Mouse (Mus musculus) neural tube, embryonic 14.5 days (tissue): ENCODE data around the gene Atxn7l1. TPM values are rescaled to one million over a fixed set of nuclear protein-coding genes. Genes with fewer than 3 reads are reported as not detected.

ENCODE experiments used
- ATAC-seq: fragments of 200-750 bp; cut with Nextera tagmentation; 2 replicates; pipeline ENCODE4 v1.8.0; 2017; ENCODE audit warnings: low read depth, mild to moderate bottlenecking, moderate TSS enrichment, moderate library complexity
- H3K27ac ChIP-seq: fragments of 300-500 bp; sonication (generic); 2 replicates; pipeline ENCODE4 v1.5.1; 2014; ENCODE audit warnings: low read depth, mild to moderate bottlenecking, control low read depth, low read length, moderate library complexity, mixed read lengths
- H3K27me3 ChIP-seq: fragments of 300-500 bp; sonication (generic); 2 replicates; pipeline ENCODE4 v1.6.1; 2014; ENCODE audit warnings: low read length; ENCODE audit not compliant: control insufficient read depth, insufficient read depth
- H3K36me3 ChIP-seq: fragments of 300-500 bp; sonication (generic); 2 replicates; pipeline ENCODE4 v1.6.1; 2014; ENCODE audit warnings: low read length, mixed read lengths; ENCODE audit not compliant: control insufficient read depth, insufficient read depth
- H3K4me1 ChIP-seq: fragments of 300-500 bp; sonication (generic); 2 replicates; pipeline ENCODE4 v1.6.1; 2014; ENCODE audit warnings: low read length; ENCODE audit not compliant: control insufficient read depth, insufficient read depth
- H3K4me2 ChIP-seq: fragments of 300-500 bp; sonication (generic); 2 replicates; pipeline ENCODE4 v1.6.1; 2014; ENCODE audit warnings: mild to moderate bottlenecking, low read depth, low read length, control low read depth
- H3K4me3 ChIP-seq: fragments of 300-500 bp; sonication (generic); 2 replicates; pipeline ENCODE4 v1.5.1; 2014; ENCODE audit warnings: low read depth, low read length, control low read depth, mixed read lengths
- H3K9ac ChIP-seq: fragments of 300-500 bp; sonication (generic); replicated peaks from 2 replicates; pipeline ENCODE4 v1.6.1; 2014; ENCODE audit warnings: low read depth, mild to moderate bottlenecking, control low read depth, low read length, mixed read lengths
- H3K9me3 ChIP-seq: fragments of 300-500 bp; sonication (generic); 2 replicates; pipeline ENCODE4 v1.6.1; 2016; ENCODE audit warnings: low read length; ENCODE audit not compliant: control insufficient read depth
- WGBS: fragments of 180-500 bp; shearing (Covaris S2); extraction: QIAGEN DNeasy Blood & Tissue Kit; methylation state at CpG from one replicate; pipeline ENCODE4 v1.1.7; 2014; 5-methylcytosine and 5-hydroxymethylcytosine counted together
- polyA plus RNA-seq: library from polyadenylated mRNA; unstranded; fragments of >200 nt; fragmentation: Nextera tagmentation; extraction: Ambion mirVana; gene quantifications from 2 replicates; pipeline ENCODE4 v1.2.1, GENCODE M21; 2014

The Atxn7l1 gene
- polyA plus RNA-seq, 1 experiment from 2014 or later = 35.1 TPM

DNA sequence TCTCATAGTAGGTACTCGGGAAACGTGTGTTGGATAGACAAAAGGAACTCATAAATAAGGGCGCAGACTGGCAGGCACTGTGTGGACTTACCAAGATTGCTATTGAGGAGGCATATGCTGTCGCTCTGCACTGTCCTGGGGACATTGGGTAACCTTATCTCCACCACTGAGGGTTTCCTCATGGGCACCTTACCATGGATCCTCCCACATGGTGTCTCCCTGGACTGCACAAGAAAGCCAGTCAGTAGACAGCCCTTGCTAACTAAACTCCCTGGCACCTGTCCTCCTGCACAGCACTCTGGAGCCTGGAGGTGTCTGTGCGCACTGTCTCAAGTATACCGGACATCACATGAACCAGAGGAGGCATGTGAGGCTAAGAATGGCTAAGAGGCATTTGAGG is 108.9 kb downstream of the Atxn7l1 start:
- H3K9me3 ChIP-seq = no peaks in the 10 kb centered on the region
- H3K4me1 ChIP-seq = peaks cover 10% of the 10 kb centered on the region
- 89% methylated on average over 6 of the region's 6 CpGs for WGBS
- H3K4me2 ChIP-seq = no peak overlapping the region
- no peaks in the 10 kb centered on the region for H3K36me3 ChIP-seq
- no peak overlapping the region for H3K27ac ChIP-seq
- H3K9ac ChIP-seq = no peak overlapping the region
- H3K27me3 ChIP-seq = no peaks in the 10 kb centered on the region
- ATAC-seq = no peak
- no peak overlapping the region for H3K4me3 ChIP-seq

DNA sequence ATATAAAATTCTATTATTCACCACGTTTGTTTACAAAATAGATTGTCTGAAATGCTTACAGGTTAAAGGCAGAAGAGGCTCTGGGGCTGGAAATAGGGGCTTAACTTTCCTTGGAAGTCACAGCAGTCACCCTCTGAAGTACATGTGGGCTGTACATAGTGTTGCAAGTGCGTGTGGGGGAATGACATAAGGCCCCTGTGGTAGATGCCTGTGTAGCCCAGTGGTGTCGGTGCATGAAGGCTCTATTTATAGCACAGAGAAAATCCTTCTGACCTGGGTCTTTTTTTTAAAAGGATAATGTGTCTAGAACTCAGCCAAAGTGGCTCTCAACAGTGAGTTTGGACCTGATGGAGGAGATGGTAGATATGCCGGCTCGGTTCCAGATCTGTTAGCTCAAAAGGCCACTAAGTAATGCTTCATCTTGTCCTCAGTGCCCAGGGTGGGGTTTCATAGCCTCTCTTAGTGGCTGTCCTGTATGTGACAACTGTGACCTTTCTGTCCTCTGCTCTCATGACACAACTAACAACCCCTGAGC is 111.6 kb downstream of the Atxn7l1 start:
- WGBS = 91% methylated on average over 5 of the region's 5 CpGs
- H3K36me3 ChIP-seq = no peaks in the 10 kb centered on the region
- no peaks in the 10 kb centered on the region for H3K27me3 ChIP-seq
- no peak overlapping the region for H3K9ac ChIP-seq
- no peak overlapping the region for H3K4me2 ChIP-seq
- no peak overlapping the region for H3K27ac ChIP-seq
- no peaks in the 10 kb centered on the region for H3K9me3 ChIP-seq
- H3K4me3 ChIP-seq = no peak overlapping the region
- ATAC-seq = no peak
- no peaks in the 10 kb centered on the region for H3K4me1 ChIP-seq

DNA sequence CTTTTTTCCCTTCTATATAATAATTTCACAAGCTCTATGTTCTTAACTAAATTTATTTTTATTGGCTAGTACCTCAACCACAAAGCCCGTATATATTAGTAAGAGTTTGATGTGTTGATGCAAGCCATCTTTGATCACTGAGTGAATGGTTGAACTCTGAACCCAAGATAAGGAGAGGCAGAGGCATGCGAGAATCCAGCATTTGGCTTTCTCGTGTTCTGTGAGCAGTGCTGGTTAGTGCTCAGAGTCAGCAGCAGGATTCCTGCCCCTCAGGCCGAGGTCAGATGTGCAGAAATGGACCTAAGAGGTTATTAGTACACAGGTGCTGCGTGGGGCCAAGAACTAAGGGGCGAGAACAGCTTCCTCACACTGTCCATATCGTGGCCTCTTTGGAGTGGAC is 113.1 kb downstream of the Atxn7l1 start:
- Histone ChIP-seq H3K9me3 (no peaks in the 10 kb centered on the region), H3K9ac (no peak overlapping the region), H3K4me3 (no peak overlapping the region), H3K27ac (no peak overlapping the region), H3K27me3 (no peaks in the 10 kb centered on the region), H3K4me2 (no peak overlapping the region), H3K36me3 (no peaks in the 10 kb centered on the region), H3K4me1 (no peaks in the 10 kb centered on the region)
- 91% methylated on average over 7 of the region's 7 CpGs for WGBS
- ATAC-seq = no peak

DNA sequence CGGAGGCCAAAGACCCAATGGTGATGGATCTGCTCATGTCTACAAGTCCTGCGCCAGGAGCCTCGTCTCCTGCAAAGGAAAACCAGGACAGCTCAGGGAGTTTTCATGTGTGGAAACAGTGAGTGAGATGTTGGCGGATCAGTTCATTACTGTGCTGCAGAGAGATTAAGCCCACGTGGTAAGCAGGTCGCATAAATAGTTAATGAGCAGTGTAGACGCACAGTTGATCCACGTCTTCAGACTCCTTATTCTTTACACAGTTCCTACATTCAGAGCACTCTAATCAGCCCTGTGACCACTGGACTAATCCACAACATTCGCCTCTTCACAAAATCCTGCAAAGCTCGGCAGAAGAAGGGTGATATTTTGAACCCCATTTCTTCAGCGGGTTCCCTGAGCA is 118.4 kb downstream of the Atxn7l1 start:
- Histone ChIP-seq H3K4me2 (no peak overlapping the region), H3K9me3 (no peaks in the 10 kb centered on the region), H3K4me3 (no peak overlapping the region), H3K36me3 (no peaks in the 10 kb centered on the region), H3K9ac (no peak overlapping the region), H3K27ac (no peak overlapping the region), H3K27me3 (no peaks in the 10 kb centered on the region), H3K4me1 (no peaks in the 10 kb centered on the region)
- 85% methylated on average over 11 of the region's 11 CpGs for WGBS
- ATAC-seq = 0 out of 2 replicates have a peak, but pooled peaks have one; percentile 28

DNA sequence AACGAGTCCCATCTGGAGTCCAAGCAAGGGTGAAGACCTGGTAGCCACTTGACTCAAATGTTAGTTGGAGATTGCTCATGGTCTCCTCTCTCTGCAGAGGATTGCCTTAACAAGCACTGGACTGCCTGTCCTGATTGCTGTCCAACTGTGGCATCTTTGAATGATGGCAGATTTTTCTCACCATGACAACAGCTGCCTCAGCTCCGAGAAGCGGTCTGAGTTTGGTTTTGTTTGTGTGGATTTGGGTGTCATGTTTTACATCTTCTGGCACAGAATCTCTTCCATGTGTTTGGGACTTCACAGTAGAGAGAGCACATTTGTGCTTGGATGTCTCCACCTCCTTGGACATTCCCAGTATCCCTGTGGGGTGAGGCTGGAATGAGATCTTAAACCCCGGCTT is 120.5 kb downstream of the Atxn7l1 start:
- no peak for ATAC-seq
- no peaks in the 10 kb centered on the region for H3K36me3 ChIP-seq

DNA sequence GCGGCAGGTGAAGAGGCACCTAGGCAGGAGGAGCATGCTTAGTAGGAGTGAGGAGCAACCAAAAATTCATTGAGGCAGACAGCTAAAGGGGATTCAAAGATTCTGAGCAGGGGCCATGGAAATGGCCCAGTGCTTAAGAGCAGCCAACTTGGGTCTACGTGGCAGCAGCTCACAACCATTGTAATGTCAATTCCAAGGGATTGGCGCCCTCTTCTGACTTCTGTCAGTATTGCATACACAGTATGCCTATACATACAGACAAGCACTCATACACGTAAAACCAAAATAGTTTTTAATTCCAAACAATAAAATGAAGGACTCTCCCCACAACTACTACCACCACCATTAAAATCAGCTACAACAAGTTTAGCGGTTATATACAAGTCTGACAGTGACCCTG is 122.2 kb downstream of the Atxn7l1 start:
- H3K27me3 ChIP-seq = no peaks in the 10 kb centered on the region
- H3K27ac ChIP-seq = no peak overlapping the region
- no peaks in the 10 kb centered on the region for H3K9me3 ChIP-seq
- no peak overlapping the region for H3K4me2 ChIP-seq
- no peaks in the 10 kb centered on the region for H3K4me1 ChIP-seq
- ATAC-seq = no peak
- WGBS = 71% methylated on average over 5 of the region's 5 CpGs
- no peak overlapping the region for H3K9ac ChIP-seq
- H3K36me3 ChIP-seq = no peaks in the 10 kb centered on the region
- H3K4me3 ChIP-seq = no peak overlapping the region

More for the DNA sequence above, 120.5 kb downstream of the Atxn7l1 start:
- Histone ChIP-seq H3K9ac (no peak overlapping the region), H3K27ac (no peak overlapping the region), H3K27me3 (no peaks in the 10 kb centered on the region), H3K4me2 (no peak overlapping the region), H3K4me1 (no peaks in the 10 kb centered on the region), H3K4me3 (no peak overlapping the region), H3K9me3 (no peaks in the 10 kb centered on the region)
- 60% methylated on average over 4 of the region's 4 CpGs for WGBS

DNA sequence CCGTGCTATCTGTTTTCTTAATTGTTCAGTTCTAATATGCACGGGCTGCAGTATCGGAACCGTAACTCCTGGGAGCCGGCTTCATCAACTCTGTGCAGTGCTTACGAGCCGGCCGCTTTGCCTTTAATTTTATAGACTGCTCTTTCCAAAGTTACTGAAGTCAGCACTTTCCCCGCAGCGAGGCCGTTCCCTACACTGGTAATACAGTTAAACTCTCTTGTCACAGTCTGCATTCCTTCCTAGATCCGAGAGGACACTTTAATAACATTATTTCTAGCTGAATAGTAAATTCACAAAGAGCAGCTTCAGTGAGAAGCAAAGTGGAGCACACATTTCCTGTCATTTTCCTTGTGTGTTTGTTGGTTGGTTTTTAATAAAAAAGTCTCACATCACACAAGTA is 124.4 kb downstream of the Atxn7l1 start:
- Histone ChIP-seq H3K9me3 (no peaks in the 10 kb centered on the region), H3K27ac (no peak overlapping the region), H3K36me3 (no peaks in the 10 kb centered on the region), H3K9ac (no peak overlapping the region), H3K4me3 (no peak overlapping the region), H3K4me1 (no peaks in the 10 kb centered on the region), H3K27me3 (no peaks in the 10 kb centered on the region), H3K4me2 (no peak overlapping the region)
- WGBS = 55% methylated on average over 12 of the region's 12 CpGs
- ATAC-seq = peak; percentile 45

DNA sequence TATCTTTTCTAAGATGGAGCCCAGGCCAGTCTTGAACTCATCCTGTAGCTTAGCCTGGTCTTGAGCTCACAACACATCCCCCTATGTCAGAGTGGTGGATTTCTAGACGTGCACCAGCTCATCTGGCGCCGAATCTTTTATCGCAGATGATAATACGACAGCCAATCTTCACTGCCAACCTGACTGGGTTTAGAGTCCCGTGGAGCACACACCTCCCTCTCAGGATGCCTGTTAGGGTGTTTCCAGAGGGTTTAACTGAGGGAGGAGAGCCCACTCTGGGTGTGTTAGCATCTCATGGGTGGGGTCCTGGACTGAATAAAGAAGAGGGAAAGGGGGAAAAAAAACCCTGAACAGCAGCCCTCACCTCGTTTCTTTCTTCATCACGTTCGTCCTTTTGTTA is 124.9 kb downstream of the Atxn7l1 start:
- 63% methylated on average over 9 of the region's 9 CpGs for WGBS

DNA sequence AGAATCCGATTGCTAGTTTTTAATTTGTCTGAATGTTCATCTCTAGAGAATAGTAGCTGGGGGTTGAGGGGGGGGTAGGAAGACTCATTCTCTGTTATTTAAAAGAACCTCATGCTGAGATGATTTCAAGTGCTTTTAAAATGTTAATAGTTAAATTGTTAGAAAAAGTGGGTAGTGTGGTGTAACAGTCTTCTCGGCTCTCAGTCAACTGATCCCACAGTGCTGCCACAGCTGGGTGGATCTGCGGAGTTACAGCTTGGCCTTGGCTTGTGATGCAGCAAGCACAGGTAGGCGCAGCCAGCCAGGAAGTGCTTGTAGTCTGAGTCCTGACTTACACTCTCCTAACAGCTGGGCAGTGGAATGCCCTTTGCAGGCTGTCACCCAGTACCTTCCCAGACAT is 125.7 kb downstream of the Atxn7l1 start:
- Histone ChIP-seq H3K4me3 (no peak overlapping the region), H3K27me3 (no peaks in the 10 kb centered on the region), H3K4me2 (no peak overlapping the region), H3K9me3 (no peaks in the 10 kb centered on the region), H3K4me1 (no peaks in the 10 kb centered on the region), H3K27ac (no peak overlapping the region), H3K9ac (no peak overlapping the region), H3K36me3 (no peaks in the 10 kb centered on the region)
- ATAC-seq = peak; percentile 55; the same call in 1 of the 2 replicates
- WGBS = 53% methylated on average over 4 of the region's 4 CpGs

More for the DNA sequence above, 124.9 kb downstream of the Atxn7l1 start:
- no peaks in the 10 kb centered on the region for H3K27me3 ChIP-seq
- no peaks in the 10 kb centered on the region for H3K4me1 ChIP-seq
- no peak overlapping the region for H3K27ac ChIP-seq
- H3K4me2 ChIP-seq = no peak overlapping the region
- H3K9ac ChIP-seq = no peak overlapping the region
- no peaks in the 10 kb centered on the region for H3K36me3 ChIP-seq
- H3K4me3 ChIP-seq = no peak overlapping the region
- H3K9me3 ChIP-seq = no peaks in the 10 kb centered on the region
- no peak for ATAC-seq
